Mouse (Mus musculus): ENCODE measurements around the gene Prox1. TPM values are rescaled to one million over a fixed set of nuclear protein-coding genes. Genes with fewer than 3 reads are reported as not detected.

The Prox1 gene
- polyA plus RNA-seq, 1 experiment from 2014 or later: 12.4 TPM

DNA sequence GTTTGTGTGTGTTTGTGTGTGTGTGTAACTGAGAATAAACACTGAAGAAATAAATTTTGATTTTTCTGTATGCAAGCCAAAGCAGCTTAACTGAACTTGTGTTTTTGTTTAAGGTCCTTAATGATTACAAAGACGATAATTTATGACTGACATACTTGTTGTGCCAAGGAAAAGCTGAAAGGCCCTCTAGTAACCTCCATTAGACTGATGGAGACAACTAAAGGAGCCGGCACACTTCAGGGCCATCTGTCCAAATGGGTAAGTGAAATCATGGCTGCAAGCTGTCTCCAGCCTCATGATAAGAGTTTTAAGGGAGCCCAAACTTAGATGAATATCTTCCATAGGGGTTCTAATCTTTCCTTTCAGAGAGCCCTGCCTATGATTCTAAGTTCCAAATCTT is 15.5 kb downstream of the Prox1 start:
- Histone ChIP-seq H3K36me3 (peaks cover 17% of the 10 kb centered on the region; the same call in 1 of the 2 replicates), H3K27ac (replicated peaks) (peak overlapping the region; percentile 23; the same call in 1 of the 2 replicates), H3K4me1 (replicated peaks) (peaks cover 70% of the 10 kb centered on the region), H3K4me2 (no peak overlapping the region), H3K4me3 (no peak overlapping the region), H3K27me3 (0 out of 2 replicates have a peak, but pooled peaks cover 3% of the 10 kb centered on the region), H3K9ac (no peak overlapping the region), H3K9me3 (no peaks in the 10 kb centered on the region)
- no peak for ATAC-seq (ENCODE audit: low read depth)
- WGBS: 21% methylated on average over 2 of the region's 2 CpGs

DNA sequence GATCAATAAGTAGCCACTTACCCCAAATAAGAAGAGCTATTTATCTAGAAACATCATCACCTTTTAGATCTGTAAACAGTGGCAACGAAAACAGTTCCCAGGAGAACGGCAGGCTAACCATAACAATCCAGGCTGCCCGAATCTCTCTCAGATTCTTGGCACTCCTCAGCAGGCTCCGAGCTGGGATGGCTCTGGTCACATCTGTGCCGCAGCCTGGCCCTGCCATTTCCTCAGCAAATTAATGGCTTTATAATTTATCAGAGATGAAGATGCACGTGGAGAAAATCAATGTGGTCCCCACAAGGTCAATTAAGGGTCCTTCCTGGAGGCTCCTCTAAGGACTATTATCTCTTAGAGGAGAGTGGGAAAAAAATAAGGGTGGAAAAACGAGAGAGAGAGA is 16.2 kb downstream of the Prox1 start:
- 0 out of 2 replicates have a peak, but pooled peaks cover 3% of the 10 kb centered on the region for H3K27me3 ChIP-seq
- H3K27ac ChIP-seq (replicated peaks): 0 out of 2 replicates have a peak overlapping the region, but pooled peaks have one; percentile 28
- H3K4me3 ChIP-seq: no peak overlapping the region
- no peak overlapping the region for H3K9ac ChIP-seq
- 9% methylated on average over 7 of the region's 7 CpGs for WGBS
- no peak overlapping the region; the same call in 1 of the 2 replicates for H3K4me2 ChIP-seq
- H3K9me3 ChIP-seq: no peaks in the 10 kb centered on the region
- H3K4me1 ChIP-seq (replicated peaks): peaks cover 70% of the 10 kb centered on the region
- 0 out of 2 replicates have a peak, but pooled peaks cover 16% of the 10 kb centered on the region for H3K36me3 ChIP-seq
- ATAC-seq (ENCODE audit: low read depth): peak; percentile 29; the same call in 1 of the 2 replicates

DNA sequence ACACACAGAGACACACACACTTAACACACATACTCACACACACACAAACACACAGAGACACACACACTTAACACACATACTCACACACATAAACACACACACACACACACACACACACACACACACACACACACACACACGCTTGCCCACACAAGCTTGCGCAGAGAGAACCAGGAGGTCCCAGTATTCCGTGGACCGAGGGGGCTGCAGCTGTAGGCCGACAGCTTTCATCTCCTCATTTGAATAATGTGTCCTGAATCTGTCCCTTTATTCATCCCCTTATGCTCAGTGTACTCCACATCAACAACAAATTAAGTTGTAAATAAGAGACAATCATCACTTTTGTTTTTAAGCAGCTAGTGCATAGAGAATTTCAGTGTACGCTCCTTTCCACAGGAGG is 17.9 kb downstream of the Prox1 start:
- H3K4me3 ChIP-seq: no peak overlapping the region
- H3K4me2 ChIP-seq: no peak overlapping the region
- ATAC-seq (ENCODE audit: low read depth): no peak
- no peaks in the 10 kb centered on the region for H3K9me3 ChIP-seq
- H3K4me1 ChIP-seq (replicated peaks): peaks cover 79% of the 10 kb centered on the region
- H3K9ac ChIP-seq: 0 out of 2 replicates have a peak overlapping the region, but pooled peaks have one; percentile 31
- whole genome bisulfite sequencing: 42% methylated on average over 6 of the region's 6 CpGs
- H3K27me3 ChIP-seq: 0 out of 2 replicates have a peak, but pooled peaks cover 3% of the 10 kb centered on the region
- no peak overlapping the region for H3K27ac ChIP-seq (replicated peaks)
- H3K36me3 ChIP-seq: 0 out of 2 replicates have a peak, but pooled peaks cover 5% of the 10 kb centered on the region

DNA sequence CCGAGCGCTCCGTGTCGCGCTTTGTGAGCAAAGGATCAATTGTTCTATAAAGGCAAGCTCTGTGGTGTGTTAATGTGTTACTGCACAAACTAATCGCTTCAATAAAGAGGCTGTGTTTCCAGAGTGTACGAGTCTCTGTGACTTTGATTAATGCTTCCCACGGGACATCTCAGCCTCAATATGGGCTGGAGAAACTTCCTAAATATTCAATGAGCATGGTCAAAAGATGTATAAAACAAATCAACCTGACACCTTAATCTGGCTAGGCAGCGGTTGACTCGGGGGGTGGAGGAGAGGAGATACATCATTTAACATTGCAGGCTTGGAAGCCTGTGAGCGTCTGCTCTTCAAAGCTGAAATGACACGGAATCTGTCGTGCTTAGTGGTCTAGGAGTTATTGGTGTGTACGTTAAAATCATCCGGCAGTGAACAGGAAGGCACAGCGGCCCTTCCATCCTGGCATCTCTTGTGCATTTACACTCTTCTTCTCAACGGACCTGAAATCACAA is 21.2 kb downstream of the Prox1 start:
- ATAC-seq (ENCODE audit: low read depth): peak; percentile 80
- no peaks in the 10 kb centered on the region; the same call in 1 of the 2 replicates for H3K36me3 ChIP-seq
- 8% methylated on average over 17 of the region's 17 CpGs for WGBS
- no peaks in the 10 kb centered on the region for H3K9me3 ChIP-seq
- H3K9ac ChIP-seq: 0 out of 2 replicates have a peak overlapping the region, but pooled peaks have one; percentile 36
- H3K27ac ChIP-seq (replicated peaks): peak overlapping the region; percentile 84
- H3K4me3 ChIP-seq: 0 out of 2 replicates have a peak overlapping the region, but pooled peaks have one; percentile 2
- H3K4me1 ChIP-seq (replicated peaks): peaks cover 55% of the 10 kb centered on the region
- H3K4me2 ChIP-seq: peak overlapping the region; percentile 38
- H3K27me3 ChIP-seq: 0 out of 2 replicates have a peak, but pooled peaks cover 3% of the 10 kb centered on the region

DNA sequence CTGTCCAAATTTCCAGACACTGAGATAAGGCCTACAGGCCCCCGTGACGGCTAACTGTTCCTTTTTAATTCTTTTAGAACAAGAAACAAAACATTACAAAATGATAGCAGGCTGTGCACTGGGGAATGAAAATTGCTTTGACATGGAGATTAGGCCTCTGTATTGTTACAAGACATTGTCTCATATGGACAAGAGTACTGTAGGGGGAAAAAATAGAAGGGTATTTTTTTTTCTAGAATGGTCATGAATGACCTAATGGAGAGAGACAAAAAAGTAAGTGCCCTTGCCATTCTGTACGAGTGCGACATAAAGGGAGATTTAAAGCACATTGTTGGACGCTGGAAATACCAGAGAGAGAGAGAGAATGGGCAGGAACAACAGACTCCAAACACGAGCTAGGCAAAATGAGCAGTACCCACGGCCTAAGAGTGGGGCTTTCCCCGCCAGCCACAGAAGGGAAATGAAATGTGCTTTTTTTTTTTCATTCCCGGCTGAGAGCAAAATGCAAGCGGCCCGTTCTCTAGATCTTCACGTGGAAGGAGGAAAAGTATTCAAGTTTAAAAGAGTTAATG is 21.8 kb downstream of the Prox1 start:
- Histone ChIP-seq H3K9me3 (no peaks in the 10 kb centered on the region), H3K36me3 (no peaks in the 10 kb centered on the region; the same call in 1 of the 2 replicates), H3K4me2 (peak overlapping the region; percentile 38), H3K4me3 (0 out of 2 replicates have a peak overlapping the region, but pooled peaks have one; percentile 2), H3K9ac (0 out of 2 replicates have a peak overlapping the region, but pooled peaks have one; percentile 13), H3K27me3 (0 out of 2 replicates have a peak, but pooled peaks cover 3% of the 10 kb centered on the region), H3K27ac (replicated peaks) (peak overlapping the region; percentile 84), H3K4me1 (replicated peaks) (peaks cover 49% of the 10 kb centered on the region)
- 0 out of 2 replicates have a peak, but pooled peaks have one; percentile 2 for ATAC-seq (ENCODE audit: low read depth)
- WGBS: 8% methylated on average over 12 of the region's 12 CpGs

DNA sequence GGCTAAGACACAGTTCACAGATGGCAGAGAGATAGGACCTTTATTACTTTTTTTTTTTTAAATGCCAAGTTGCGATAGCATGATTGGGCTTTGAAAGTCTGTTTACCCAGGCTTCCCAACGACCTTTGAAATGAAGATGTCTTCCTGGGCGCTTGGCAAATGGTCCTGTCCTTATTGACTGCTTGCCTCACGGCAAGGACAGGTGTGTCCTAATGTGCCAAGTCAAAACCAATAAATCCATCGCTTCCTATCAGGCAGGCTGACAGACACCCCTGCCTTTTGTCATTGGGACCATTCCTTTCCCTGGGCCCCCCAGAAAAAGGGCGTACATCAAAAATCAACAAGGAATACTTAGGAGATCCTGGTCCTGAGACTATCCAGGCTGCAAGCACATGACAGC is 22.7 kb downstream of the Prox1 start:
- Histone ChIP-seq H3K36me3 (no peaks in the 10 kb centered on the region; the same call in 1 of the 2 replicates), H3K4me2 (no peak overlapping the region), H3K4me3 (no peak overlapping the region), H3K9ac (no peak overlapping the region), H3K4me1 (replicated peaks) (peaks cover 42% of the 10 kb centered on the region), H3K27me3 (0 out of 2 replicates have a peak, but pooled peaks cover 3% of the 10 kb centered on the region), H3K27ac (replicated peaks) (peak overlapping the region; percentile 84), H3K9me3 (no peaks in the 10 kb centered on the region)
- ATAC-seq (ENCODE audit: low read depth): no peak
- WGBS: 51% methylated on average over 6 of the region's 6 CpGs

DNA sequence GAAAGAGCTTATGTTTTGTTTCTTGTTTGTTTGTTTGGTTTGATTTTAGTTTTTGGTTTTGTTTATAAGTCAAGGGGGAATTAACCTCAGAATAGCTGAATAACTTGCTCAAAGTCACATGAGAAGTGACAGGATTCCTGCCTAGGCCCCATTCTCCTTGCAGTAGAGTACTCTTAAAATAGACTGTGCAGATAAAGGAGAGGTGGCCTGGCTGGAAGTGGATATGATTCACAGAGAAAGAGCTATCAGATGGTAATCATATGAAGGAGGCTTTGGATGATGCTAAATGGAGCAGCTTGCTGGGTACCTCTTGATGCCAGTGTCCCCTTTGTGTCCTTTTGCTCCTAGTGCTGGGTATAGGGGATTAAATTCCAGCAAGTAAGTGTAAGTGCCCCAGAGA is 26.1 kb downstream of the Prox1 start:
- ATAC-seq (ENCODE audit: low read depth): no peak
- no peak overlapping the region for H3K4me2 ChIP-seq
- H3K4me3 ChIP-seq: no peak overlapping the region
- H3K9ac ChIP-seq: no peak overlapping the region
- H3K36me3 ChIP-seq: no peaks in the 10 kb centered on the region; the same call in 1 of the 2 replicates
- H3K27me3 ChIP-seq: no peaks in the 10 kb centered on the region
- peaks cover 49% of the 10 kb centered on the region for H3K4me1 ChIP-seq (replicated peaks)
- no peak overlapping the region for H3K27ac ChIP-seq (replicated peaks)
- no peaks in the 10 kb centered on the region for H3K9me3 ChIP-seq

DNA sequence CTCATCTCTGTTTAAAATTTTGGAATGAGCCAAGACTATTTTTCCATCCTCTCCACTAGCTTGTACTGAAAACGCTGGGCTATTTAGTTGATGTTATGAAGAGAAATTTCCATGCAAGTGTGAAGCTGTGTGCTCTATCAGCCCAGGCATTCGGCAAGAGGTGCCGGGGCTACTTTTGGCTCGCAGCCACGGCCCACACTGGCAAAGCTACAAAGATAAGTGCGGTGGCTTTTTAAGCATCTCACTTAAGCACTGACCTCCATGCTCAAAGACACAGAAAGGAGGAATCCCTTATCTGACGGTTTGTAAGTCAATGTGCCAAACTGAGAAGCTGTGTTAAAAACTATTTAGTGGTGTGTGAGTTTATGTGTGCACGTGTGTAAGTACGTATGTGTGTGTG is 26.9 kb downstream of the Prox1 start:
- 89% methylated on average over 9 of the region's 9 CpGs for WGBS
- Histone ChIP-seq H3K9me3 (no peaks in the 10 kb centered on the region), H3K9ac (no peak overlapping the region), H3K4me1 (replicated peaks) (peaks cover 49% of the 10 kb centered on the region), H3K36me3 (no peaks in the 10 kb centered on the region; the same call in 1 of the 2 replicates), H3K27ac (replicated peaks) (no peak overlapping the region), H3K4me2 (no peak overlapping the region), H3K27me3 (no peaks in the 10 kb centered on the region), H3K4me3 (no peak overlapping the region)
- ATAC-seq (ENCODE audit: low read depth): no peak

DNA sequence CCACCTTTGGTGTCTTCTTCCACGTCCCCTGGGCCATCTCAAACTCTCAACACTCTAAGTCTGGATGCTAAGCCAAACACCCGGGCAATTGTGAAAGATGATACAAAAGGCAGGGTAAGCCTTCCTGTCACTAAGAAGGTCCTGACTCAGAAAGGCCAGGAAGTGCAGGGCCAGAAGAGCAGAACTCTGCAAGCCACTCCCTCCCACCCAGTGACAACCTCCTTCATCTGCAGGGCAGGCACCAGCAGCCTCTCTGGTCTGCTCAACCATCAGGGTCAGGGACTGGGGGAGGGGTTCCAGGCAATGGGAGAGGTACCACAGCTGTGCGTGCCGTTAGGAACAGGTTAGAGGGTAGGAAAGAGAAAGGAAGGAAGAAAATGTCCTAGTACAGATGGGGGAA is 27.9 kb downstream of the Prox1 start:
- H3K4me1 ChIP-seq (replicated peaks): peaks cover 49% of the 10 kb centered on the region
- no peaks in the 10 kb centered on the region for H3K9me3 ChIP-seq
- no peaks in the 10 kb centered on the region; the same call in 1 of the 2 replicates for H3K36me3 ChIP-seq
- no peak overlapping the region for H3K4me3 ChIP-seq
- no peaks in the 10 kb centered on the region for H3K27me3 ChIP-seq
- H3K9ac ChIP-seq: no peak overlapping the region
- H3K4me2 ChIP-seq: no peak overlapping the region
- H3K27ac ChIP-seq (replicated peaks): no peak overlapping the region
- 70% methylated on average over 4 of the region's 4 CpGs for WGBS
- ATAC-seq (ENCODE audit: low read depth): no peak

DNA sequence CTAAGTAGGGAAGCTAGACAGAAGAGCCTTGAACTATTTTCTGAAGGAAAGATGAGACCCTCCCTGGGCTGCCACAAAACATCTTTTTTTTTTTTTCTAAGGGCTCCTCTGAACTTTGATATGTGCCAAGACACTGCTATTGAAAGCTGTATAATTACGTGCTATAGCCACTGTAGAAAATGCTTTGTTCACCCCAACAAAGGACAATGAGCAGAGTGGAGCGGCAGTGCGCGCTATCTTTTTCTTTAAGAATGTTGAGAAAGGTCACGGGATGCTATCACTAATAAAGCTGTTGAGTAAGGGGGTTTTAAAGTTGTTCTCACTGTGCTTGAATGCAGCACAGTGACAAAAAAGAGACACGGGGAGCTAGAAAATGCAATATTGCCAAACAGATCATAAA is 30.0 kb downstream of the Prox1 start:
- Histone ChIP-seq H3K4me1 (replicated peaks) (peaks cover 68% of the 10 kb centered on the region), H3K36me3 (no peaks in the 10 kb centered on the region; the same call in 1 of the 2 replicates), H3K27me3 (no peaks in the 10 kb centered on the region), H3K4me3 (no peak overlapping the region), H3K9me3 (no peaks in the 10 kb centered on the region), H3K27ac (replicated peaks) (0 out of 2 replicates have a peak overlapping the region, but pooled peaks have one; percentile 33), H3K4me2 (no peak overlapping the region), H3K9ac (peak overlapping the region; percentile 41; the same call in 1 of the 2 replicates)
- no peak for ATAC-seq (ENCODE audit: low read depth)
- WGBS: 24% methylated on average over 6 of the region's 6 CpGs

DNA sequence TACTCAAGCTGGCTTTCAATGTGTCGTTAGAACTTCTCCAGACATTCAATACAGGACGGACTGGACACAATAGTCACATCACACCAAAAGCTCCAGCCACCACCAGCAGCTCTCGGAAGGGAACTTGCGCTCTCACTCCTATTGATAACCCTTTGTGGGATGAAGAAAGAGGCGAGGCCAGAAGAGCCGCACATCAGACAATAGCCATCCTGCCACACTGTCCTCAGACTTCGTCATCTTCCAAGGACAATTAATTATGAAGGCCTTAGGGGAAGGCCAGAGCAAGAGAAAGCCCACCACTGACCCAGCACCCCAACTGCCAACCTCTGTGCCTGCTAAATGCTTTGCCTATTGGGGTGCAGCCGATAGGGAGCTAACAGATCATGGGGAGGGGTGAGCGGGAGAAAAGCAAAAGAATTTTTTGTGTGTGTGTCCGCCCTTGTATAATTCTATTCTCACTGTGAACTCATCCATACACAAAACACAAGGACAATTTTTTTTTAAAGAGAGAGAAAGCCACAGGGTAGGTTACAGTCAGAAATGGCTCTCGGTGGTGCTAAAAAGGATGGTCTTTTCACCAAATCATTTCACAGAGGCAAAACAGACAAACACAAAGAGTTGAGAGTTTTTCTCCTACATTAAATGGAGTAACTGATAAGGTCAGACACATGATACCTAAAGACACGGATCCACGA is 30.7 kb downstream of the Prox1 start:
- Histone ChIP-seq H3K27me3 (no peaks in the 10 kb centered on the region), H3K4me1 (replicated peaks) (peaks cover 70% of the 10 kb centered on the region), H3K36me3 (no peaks in the 10 kb centered on the region; the same call in 1 of the 2 replicates), H3K4me3 (no peak overlapping the region), H3K27ac (replicated peaks) (peak overlapping the region; percentile 93), H3K9ac (no peak overlapping the region), H3K4me2 (no peak overlapping the region), H3K9me3 (no peaks in the 10 kb centered on the region)
- WGBS: 36% methylated on average over 13 of the region's 13 CpGs
- no peak for ATAC-seq (ENCODE audit: low read depth)

DNA sequence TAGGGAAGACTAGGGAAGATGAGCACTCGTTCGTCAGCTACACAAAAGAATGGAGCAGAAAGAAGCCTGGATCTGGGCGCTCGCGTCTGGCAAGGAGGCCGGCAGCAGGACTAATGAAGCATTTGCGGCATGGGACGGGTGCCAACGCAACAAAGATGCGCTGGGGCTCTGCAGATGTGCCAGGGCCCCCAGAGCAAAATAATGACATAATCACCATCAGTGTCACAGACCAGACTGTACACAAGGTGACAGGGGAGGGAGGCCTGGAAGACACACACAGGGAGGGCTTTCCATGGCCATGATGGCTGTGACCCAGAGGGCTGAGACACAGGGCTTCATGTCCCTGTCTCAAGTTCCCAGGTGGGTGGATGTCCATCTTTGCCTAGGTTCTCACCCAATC is 32.6 kb downstream of the Prox1 start:
- peak overlapping the region; percentile 49 for H3K9ac ChIP-seq
- ATAC-seq (ENCODE audit: low read depth): peak; percentile 85
- peak overlapping the region; percentile 93 for H3K27ac ChIP-seq (replicated peaks)
- H3K36me3 ChIP-seq: no peaks in the 10 kb centered on the region; the same call in 1 of the 2 replicates
- peaks cover 73% of the 10 kb centered on the region for H3K4me1 ChIP-seq (replicated peaks)
- H3K27me3 ChIP-seq: no peaks in the 10 kb centered on the region
- 17% methylated on average over 10 of the region's 10 CpGs for WGBS
- 0 out of 2 replicates have a peak overlapping the region, but pooled peaks have one; percentile 13 for H3K4me2 ChIP-seq
- H3K9me3 ChIP-seq: no peaks in the 10 kb centered on the region
- no peak overlapping the region for H3K4me3 ChIP-seq
